Mouse (Mus musculus): Measurements from ENCODE around the gene 2010111I01Rik. TPM values are rescaled to one million over a fixed set of nuclear protein-coding genes. Genes with fewer than 3 reads are reported as not detected.

Gene 2010111I01Rik
- polyA plus RNA-seq, 1 experiment: 117 TPM

DNA sequence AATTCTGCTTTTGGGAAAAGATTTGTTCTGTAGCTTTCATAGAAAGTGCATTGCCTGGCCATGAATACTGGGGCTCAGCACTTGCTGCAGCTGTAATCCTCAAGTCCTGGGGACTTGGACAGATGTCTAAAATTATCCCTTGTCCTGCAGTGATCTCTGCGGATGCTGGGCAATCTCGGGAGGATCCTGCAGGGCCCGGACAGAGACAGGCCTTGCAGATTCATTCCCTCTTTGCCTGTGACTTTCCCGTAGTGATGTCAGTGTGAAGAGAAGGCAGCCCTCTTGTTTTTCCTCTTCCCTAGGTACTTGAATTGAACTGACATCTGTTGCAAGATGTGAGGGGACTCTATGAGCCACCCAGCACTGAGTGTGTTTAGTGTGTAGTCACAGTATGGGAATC is 295.4 kb downstream of the 2010111I01Rik start:
- TF ChIP-seq POLR2A (IDR thresholded peaks at IDR 0.05; ENCODE audit: extremely low read depth, insufficient read depth, low read length): no peak
- TF ChIP-seq CTCF (IDR thresholded peaks at IDR 0.05; ENCODE audit: extremely low read depth, insufficient read depth, low read length): no peak
- H3K27ac ChIP-seq (ENCODE audit: insufficient read depth, low read length): peak overlapping the region; percentile 4; the same call in 1 of the 2 replicates
- no peak overlapping the region for H3K4me3 ChIP-seq (ENCODE audit: insufficient read depth, low read length)
- H3K4me1 ChIP-seq (ENCODE audit: control insufficient read depth, insufficient read depth, low read length): peaks cover 30% of the 10 kb centered on the region

DNA sequence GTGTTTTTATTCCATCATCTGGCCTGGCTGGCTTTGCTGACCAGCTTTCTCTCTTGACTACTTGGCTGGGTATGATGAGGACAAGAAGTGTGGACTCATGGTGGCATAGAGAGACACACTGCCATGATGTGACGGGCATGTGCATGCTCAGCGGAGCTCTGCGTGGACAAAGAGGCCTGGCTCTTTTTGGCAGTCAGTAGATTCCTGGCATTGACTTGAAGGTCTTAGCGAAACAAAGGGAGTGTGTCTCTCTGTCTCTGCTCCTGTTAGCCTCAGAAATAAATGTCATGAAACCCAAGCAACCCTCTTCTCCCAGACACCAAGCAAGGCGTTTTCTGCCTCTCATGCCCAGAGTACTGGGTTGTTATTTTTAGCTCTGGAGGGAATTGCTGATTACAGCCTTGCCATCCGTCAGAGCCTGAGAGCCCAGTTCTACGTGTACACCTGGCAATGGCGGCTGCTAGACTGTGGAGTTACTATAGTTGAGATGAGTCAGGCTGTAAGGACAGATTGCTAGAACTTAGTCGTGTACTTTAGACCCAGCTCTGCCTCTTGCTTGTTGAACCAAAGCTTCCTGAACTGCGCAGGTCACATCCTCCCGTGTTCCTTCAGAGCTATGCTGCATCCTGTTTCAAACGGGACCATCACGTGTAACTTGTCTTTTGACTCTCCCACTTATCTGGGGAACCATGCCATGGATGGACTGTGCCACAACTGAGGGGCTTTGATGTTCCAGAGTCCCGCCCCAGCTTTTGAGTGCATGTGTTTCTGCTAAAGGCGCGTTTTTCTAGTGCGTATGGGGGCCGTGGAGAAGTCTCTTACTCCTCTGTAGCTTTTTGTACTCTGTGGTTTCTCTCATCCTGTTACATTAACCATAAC is 296.3 kb downstream of the 2010111I01Rik start:
- TF ChIP-seq POLR2A (IDR thresholded peaks at IDR 0.05; ENCODE audit: extremely low read depth, insufficient read depth, low read length) (no peak), CTCF (IDR thresholded peaks at IDR 0.05; ENCODE audit: extremely low read depth, insufficient read depth, low read length) (no peak)
- H3K4me3 ChIP-seq (ENCODE audit: insufficient read depth, low read length): no peak overlapping the region

DNA sequence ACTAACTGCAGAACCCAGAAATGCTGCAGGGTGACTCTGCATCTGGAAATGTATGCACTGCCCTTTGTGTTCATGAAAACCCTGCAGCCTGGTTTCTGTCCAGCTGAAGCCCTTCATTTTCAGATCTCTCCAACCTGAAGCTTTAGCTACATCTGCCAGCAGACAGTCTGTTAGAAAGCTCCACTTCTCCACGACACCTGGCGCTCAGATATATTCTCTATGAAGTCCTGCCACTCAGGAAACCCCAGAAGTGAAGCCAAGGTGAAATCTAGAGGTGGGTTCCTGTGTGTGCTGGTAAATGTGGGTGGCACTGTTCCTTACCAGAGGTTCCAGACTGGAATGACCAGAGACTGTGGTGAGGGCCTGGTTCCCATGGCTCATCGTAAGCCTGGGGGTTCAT is 297.0 kb downstream of the 2010111I01Rik start:
- Histone ChIP-seq H3K27ac (ENCODE audit: insufficient read depth, low read length) (no peak overlapping the region), H3K4me1 (ENCODE audit: control insufficient read depth, insufficient read depth, low read length) (peaks cover 24% of the 10 kb centered on the region), H3K4me3 (ENCODE audit: insufficient read depth, low read length) (no peak overlapping the region)
- no peak for TF ChIP-seq CTCF (IDR thresholded peaks at IDR 0.05; ENCODE audit: extremely low read depth, insufficient read depth, low read length)

More for the DNA sequence above, 296.3 kb downstream of the 2010111I01Rik start:
- Histone ChIP-seq H3K27ac (ENCODE audit: insufficient read depth, low read length) (0 out of 2 replicates have a peak overlapping the region, but pooled peaks have one; percentile 4), H3K4me1 (ENCODE audit: control insufficient read depth, insufficient read depth, low read length) (peaks cover 26% of the 10 kb centered on the region)

DNA sequence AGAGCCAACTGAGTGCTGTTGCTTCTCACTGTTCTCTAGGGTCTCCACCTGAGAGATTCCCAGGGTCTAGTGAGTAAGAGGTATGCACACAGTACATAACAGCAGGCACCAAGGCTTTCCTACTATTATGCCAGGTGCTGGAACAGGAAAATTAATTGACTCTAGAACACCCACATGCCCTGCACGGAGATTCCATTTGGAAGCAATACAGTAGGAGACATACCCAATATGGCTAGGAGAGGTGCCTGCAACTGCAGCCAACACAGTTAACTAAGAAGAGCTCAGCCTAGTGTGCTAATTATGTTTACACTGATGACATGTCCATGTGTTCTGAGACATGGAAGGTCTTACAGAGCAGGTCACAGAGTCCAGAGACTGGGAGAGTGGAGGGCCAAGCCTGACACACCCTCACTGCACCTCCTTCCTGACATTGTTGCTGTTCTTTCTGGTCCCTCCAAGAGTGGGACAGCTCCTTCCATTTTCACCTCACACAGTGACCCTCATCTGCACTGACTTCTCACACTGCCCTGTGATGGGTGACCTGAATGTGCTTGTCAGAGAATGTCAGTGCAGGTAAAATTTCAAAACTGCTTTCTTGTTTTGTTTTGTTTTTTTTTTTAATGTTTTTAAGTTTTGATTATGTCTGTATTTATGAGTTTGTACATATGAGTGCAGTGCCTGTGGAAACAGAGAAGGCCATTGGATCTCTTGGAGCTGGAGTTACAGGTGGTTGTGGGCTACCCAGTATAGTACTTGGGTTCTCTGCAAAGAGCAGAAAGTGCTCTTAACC is 297.7 kb downstream of the 2010111I01Rik start:
- no peak for TF ChIP-seq POLR2A (IDR thresholded peaks at IDR 0.05; ENCODE audit: extremely low read depth, insufficient read depth, low read length)
- no peak for TF ChIP-seq CTCF (IDR thresholded peaks at IDR 0.05; ENCODE audit: extremely low read depth, insufficient read depth, low read length)
- Histone ChIP-seq H3K4me3 (ENCODE audit: insufficient read depth, low read length) (no peak overlapping the region), H3K27ac (ENCODE audit: insufficient read depth, low read length) (no peak overlapping the region), H3K4me1 (ENCODE audit: control insufficient read depth, insufficient read depth, low read length) (peaks cover 24% of the 10 kb centered on the region)

DNA sequence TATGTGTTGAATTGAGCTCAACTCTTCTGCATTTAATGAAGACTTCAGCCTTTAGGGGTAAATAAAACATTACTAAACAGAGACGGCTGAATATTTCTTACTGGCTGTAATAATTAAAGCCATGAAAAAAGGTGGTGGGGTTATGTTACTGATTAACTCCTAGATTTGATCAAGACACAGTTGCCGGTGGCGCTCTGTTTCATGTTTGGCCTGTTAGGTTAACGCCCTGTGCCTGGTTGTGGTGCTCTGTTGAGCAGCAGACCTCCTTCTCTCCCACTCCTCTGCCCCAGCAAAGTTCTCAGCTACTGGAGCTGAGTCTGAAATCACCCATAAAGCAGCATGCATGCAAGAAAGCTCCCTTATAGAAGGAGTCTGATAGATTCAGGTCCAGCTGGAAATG is 303.7 kb downstream of the 2010111I01Rik start:
- peaks cover 3% of the 10 kb centered on the region; the same call in 1 of the 2 replicates for H3K4me1 ChIP-seq (ENCODE audit: control insufficient read depth, insufficient read depth, low read length)
- no peak overlapping the region for H3K27ac ChIP-seq (ENCODE audit: insufficient read depth, low read length)
- no peak overlapping the region for H3K4me3 ChIP-seq (ENCODE audit: insufficient read depth, low read length)
- TF ChIP-seq POLR2A (IDR thresholded peaks at IDR 0.05; ENCODE audit: extremely low read depth, insufficient read depth, low read length) (no peak), CTCF (IDR thresholded peaks at IDR 0.05; ENCODE audit: extremely low read depth, insufficient read depth, low read length) (no peak)

DNA sequence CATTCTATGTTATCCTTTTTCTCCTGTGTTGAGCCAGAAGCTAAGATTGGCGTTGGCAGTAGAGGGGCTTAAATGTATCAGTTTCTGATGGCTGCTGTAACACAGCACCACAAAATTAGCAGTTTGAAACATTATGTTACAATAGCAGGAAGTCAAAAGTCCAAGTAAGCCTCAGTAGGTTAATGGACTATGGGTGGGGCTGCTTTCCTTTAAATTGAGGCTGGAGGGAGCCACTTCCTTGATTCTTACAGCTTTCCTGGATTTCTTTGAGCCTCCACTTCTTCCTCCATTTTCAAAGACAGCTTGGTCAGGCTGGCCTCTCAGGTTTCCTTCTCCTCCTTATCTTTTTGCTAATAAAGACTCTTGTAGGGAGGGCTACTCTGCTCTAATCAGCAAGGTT is 304.1 kb downstream of the 2010111I01Rik start:
- H3K27ac ChIP-seq (ENCODE audit: insufficient read depth, low read length): no peak overlapping the region
- no peak overlapping the region for H3K4me3 ChIP-seq (ENCODE audit: insufficient read depth, low read length)
- H3K4me1 ChIP-seq (ENCODE audit: control insufficient read depth, insufficient read depth, low read length): peaks cover 3% of the 10 kb centered on the region; the same call in 1 of the 2 replicates
- TF ChIP-seq CTCF (IDR thresholded peaks at IDR 0.05; ENCODE audit: extremely low read depth, insufficient read depth, low read length): no peak
- no peak for TF ChIP-seq POLR2A (IDR thresholded peaks at IDR 0.05; ENCODE audit: extremely low read depth, insufficient read depth, low read length)

DNA sequence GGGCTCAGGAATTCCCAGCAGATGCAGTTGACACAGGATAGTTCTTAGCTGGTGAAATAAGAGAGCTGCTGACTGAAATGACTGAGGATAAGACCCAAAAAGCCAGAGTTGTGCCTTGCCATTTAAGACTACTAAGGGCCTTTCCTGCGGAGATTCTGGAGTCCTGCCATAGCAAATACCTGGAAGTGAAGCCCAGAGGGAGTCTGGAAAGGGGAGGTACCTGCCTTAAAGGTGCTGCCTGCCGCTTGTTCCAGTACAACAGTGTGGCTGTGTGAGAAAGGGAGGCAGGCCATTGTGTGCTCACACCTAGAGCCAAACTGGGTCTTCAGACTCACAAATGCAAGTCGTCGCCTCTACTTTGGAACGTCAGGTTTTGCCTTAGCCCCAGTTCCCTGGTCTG is 305.5 kb downstream of the 2010111I01Rik start:
- Histone ChIP-seq H3K4me3 (ENCODE audit: insufficient read depth, low read length) (no peak overlapping the region), H3K4me1 (ENCODE audit: control insufficient read depth, insufficient read depth, low read length) (peaks cover 4% of the 10 kb centered on the region; the same call in 1 of the 2 replicates), H3K27ac (ENCODE audit: insufficient read depth, low read length) (no peak overlapping the region)
- TF ChIP-seq POLR2A (IDR thresholded peaks at IDR 0.05; ENCODE audit: extremely low read depth, insufficient read depth, low read length) (no peak), CTCF (IDR thresholded peaks at IDR 0.05; ENCODE audit: extremely low read depth, insufficient read depth, low read length) (no peak)

DNA sequence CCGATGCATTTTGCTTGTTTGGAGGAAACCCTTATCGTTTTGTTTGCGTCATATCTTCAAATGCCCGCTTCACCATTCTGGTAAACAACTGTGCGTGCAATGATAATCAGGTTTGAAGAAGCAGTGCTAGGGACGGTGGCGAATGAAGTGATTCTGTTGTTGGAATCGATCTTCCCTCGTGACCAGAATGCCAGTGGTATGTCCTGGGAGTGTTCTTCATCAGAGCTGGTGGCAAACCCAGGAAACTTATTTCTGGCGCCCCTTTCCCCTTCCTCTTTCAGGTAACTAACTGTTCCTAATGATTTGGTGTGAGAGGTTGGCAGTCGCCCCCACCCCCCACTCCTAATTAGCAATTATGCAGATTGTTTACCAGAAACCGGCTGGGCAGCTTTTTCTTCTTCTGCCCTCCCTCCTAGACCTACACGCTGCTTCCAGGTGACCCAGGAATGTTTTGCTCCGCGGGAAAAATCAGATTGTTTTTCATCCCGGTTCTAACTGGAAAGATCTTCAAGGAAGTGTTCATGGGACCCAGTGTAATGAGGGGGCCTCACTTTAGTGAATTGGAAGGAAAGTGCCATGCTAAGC is 307.4 kb downstream of the 2010111I01Rik start:
- TF ChIP-seq CTCF (IDR thresholded peaks at IDR 0.05; ENCODE audit: extremely low read depth, insufficient read depth, low read length): no peak
- TF ChIP-seq POLR2A (IDR thresholded peaks at IDR 0.05; ENCODE audit: extremely low read depth, insufficient read depth, low read length): no peak
- H3K4me3 ChIP-seq (ENCODE audit: insufficient read depth, low read length): no peak overlapping the region
- peaks cover 6% of the 10 kb centered on the region for H3K4me1 ChIP-seq (ENCODE audit: control insufficient read depth, insufficient read depth, low read length)
- H3K27ac ChIP-seq (ENCODE audit: insufficient read depth, low read length): no peak overlapping the region

DNA sequence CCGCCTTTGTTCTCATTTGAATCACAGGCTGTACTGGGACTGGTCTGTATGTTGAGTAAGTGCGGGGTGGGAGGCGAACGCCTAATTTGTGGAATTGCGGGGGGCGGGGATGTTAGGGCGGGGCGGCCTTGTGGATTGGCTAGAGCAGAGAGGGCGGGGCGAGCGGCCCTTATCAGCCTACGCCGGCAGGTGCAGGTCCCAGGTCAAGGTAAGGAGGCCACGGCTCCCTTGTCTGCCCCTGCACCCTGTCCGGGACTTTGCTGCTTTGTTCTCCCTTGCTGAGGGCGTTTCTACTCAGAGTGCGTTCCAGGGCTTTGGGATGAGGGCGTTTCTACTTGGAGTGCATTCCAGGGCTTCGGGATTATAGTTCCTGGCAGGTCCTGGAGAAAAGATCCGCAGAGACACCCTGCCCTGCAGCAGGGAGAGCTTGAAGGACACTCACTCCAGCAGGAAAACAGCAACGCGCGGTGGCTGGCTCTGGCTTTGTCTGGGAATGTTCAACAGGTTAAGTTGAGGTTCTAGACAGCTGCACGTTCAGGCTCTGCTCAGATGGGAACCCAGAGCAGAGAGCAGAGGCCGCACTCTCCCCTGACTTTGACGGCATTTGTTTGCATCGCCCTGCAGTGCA is 308.0 kb downstream of the 2010111I01Rik start:
- Histone ChIP-seq H3K4me1 (ENCODE audit: control insufficient read depth, insufficient read depth, low read length) (peaks cover 6% of the 10 kb centered on the region), H3K4me3 (ENCODE audit: insufficient read depth, low read length) (peak overlapping the region; percentile 22), H3K27ac (ENCODE audit: insufficient read depth, low read length) (0 out of 2 replicates have a peak overlapping the region, but pooled peaks have one; percentile 69)
- no peak for TF ChIP-seq CTCF (IDR thresholded peaks at IDR 0.05; ENCODE audit: extremely low read depth, insufficient read depth, low read length)
- TF ChIP-seq POLR2A (IDR thresholded peaks at IDR 0.05; ENCODE audit: extremely low read depth, insufficient read depth, low read length): no peak
